Mouse (Mus musculus) kidney, postnatal 0 days (tissue): ENCODE measurements around the gene Uhrf1bp1. TPM values are rescaled to one million over a fixed set of nuclear protein-coding genes. Genes with fewer than 3 reads are reported as not detected.

ENCODE experiments used
- ATAC-seq: fragments of 200-750 bp; cut with Nextera tagmentation; replicated peaks from 2 replicates; pipeline ENCODE4 v1.8.0; 2017; ENCODE audit warnings: low read depth, moderate number of reproducible peaks, moderate TSS enrichment, moderate library complexity; ENCODE audit not compliant: low FRiP score
- DNase-seq: peaks from one replicate; pipeline ENCODE4 v3.0.0-alpha.2; 2016; ENCODE audit warnings: low spot score
- H3K27ac ChIP-seq: fragments of 300-500 bp; sonication (generic); 2 replicates; pipeline ENCODE4 v1.5.1; 2014; ENCODE audit warnings: mild to moderate bottlenecking
- H3K27me3 ChIP-seq: fragments of 300-500 bp; sonication (generic); 2 replicates; pipeline ENCODE4 v1.6.1; 2014; ENCODE audit warnings: low read length, mixed read lengths; ENCODE audit not compliant: insufficient read depth
- H3K36me3 ChIP-seq: fragments of 300-500 bp; sonication (generic); 2 replicates; pipeline ENCODE4 v1.6.1; 2014; ENCODE audit warnings: low read length, mixed read lengths; ENCODE audit not compliant: insufficient read depth
- H3K4me1 ChIP-seq: fragments of 300-500 bp; sonication (generic); replicated peaks from 2 replicates; pipeline ENCODE4 v1.6.1; 2014; ENCODE audit warnings: antibody characterized with exemption, low read length, mixed read lengths; ENCODE audit not compliant: insufficient read depth
- H3K4me2 ChIP-seq: fragments of 300-500 bp; sonication (generic); 2 replicates; pipeline ENCODE4 v1.6.1; 2014; ENCODE audit warnings: mild to moderate bottlenecking, low read length, moderate library complexity, mixed read lengths
- H3K4me3 ChIP-seq: fragments of 300-500 bp; sonication (generic); replicated peaks from 2 replicates; pipeline ENCODE4 v1.5.1; 2014; ENCODE audit warnings: low read depth, low read length
- H3K9ac ChIP-seq: fragments of 300-500 bp; sonication (generic); 2 replicates; pipeline ENCODE4 v1.6.1; 2014; ENCODE audit warnings: low read depth, low read length
- H3K9me3 ChIP-seq: fragments of 300-500 bp; sonication (generic); replicated peaks from 2 replicates; pipeline ENCODE4 v1.6.1; 2016; ENCODE audit warnings: low read length, inconsistent platforms, mixed read lengths
- CTCF ChIP-seq: IDR thresholded peaks from 2 replicates; pipeline ENCODE4 v1.5.1; 2016; ENCODE audit warnings: antibody characterized with exemption, low read depth, mild to moderate bottlenecking, moderate library complexity
- WGBS: fragments of 180-500 bp; shearing (Covaris S2); extraction: QIAGEN DNeasy Blood & Tissue Kit; methylation state at CpG from one replicate; pipeline ENCODE4 v1.1.7; 2014; 5-methylcytosine and 5-hydroxymethylcytosine counted together
- polyA plus RNA-seq: library from polyadenylated mRNA; unstranded; fragments of >200 nt; fragmentation: Nextera tagmentation; extraction: Ambion mirVana; gene quantifications from 2 replicates; pipeline ENCODE4 v1.2.1, GENCODE M21; 2015

Gene Uhrf1bp1
- polyA plus RNA-seq, 1 experiment from 2014 or later, result 3.4 TPM

DNA sequence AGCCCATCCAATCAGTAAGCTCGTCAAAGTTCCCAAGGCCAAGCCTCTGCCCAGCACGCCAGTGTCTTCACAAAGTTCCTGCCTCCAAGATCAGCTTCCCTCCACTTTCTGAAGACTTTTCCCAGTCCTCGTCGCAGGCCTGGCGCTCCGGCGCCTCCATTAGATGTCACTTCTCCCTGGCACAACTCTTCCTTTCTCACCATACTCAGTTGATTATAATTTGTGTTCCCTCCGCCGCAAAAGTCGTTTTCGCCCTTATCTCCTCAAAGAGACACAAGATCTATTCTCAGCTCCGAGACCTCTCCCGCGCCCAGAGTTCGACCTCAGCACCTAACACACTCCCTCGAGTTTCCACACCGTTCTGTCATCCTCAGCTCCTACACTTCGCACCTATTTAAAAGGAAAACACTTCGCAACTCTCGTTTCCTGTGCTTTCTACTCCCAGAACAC is 36.7 kb upstream of the Uhrf1bp1 start:
- under 1% methylated on average over 20 of the region's 20 CpGs for WGBS
- DNase-seq (peak; percentile 59), ATAC-seq (no peak)
- Histone ChIP-seq H3K27me3 (no peaks in the 10 kb centered on the region), H3K4me2 (peak overlapping the region; percentile 95), H3K9me3 (no peaks in the 10 kb centered on the region), H3K4me1 (peaks cover 20% of the 10 kb centered on the region), H3K27ac (peak overlapping the region; percentile 92), H3K4me3 (peak overlapping the region; percentile 97), H3K9ac (peak overlapping the region; percentile 93), H3K36me3 (no peaks in the 10 kb centered on the region)
- TF ChIP-seq CTCF, result no peak

DNA sequence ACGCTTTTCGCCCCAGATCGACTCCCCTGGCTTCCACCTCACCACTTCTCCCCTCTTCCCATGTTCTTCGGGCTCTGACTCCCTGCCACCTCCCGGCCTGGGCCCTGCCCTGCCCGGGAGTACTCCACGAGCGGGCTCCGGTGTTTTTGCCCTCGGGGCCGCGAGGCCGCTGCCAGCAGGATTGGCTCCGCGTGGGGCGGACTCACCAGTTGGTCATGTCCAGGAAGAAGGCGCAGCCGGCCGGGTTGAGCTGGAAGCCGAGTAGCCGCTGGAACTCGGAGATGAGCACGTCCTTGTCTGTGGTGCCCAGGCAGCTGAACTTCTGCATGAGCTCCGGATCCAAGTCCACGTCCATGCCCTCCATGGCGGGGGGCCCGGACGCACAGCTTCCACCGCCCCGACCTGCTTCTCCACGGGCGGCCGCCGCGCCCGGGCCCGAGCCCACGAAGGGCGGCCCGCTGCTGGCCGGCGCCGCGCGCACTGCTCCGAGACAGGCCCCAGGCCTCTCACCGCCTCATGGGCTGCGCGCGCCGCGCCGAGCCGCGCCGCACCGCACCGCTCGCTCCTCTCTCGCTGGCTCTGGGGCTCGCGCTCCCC is 36.2 kb upstream of the Uhrf1bp1 start:
- Histone ChIP-seq H3K9me3 (no peaks in the 10 kb centered on the region), H3K27ac (peak overlapping the region; percentile 92), H3K4me1 (peaks cover 20% of the 10 kb centered on the region), H3K36me3 (no peaks in the 10 kb centered on the region), H3K27me3 (no peaks in the 10 kb centered on the region), H3K9ac (peak overlapping the region; percentile 93), H3K4me2 (peak overlapping the region; percentile 95), H3K4me3 (peak overlapping the region; percentile 97)
- ATAC-seq (peak; percentile 89), DNase-seq (peak; percentile 50)
- no peak for TF ChIP-seq CTCF
- under 1% methylated on average over 57 of the region's 62 CpGs for WGBS

DNA sequence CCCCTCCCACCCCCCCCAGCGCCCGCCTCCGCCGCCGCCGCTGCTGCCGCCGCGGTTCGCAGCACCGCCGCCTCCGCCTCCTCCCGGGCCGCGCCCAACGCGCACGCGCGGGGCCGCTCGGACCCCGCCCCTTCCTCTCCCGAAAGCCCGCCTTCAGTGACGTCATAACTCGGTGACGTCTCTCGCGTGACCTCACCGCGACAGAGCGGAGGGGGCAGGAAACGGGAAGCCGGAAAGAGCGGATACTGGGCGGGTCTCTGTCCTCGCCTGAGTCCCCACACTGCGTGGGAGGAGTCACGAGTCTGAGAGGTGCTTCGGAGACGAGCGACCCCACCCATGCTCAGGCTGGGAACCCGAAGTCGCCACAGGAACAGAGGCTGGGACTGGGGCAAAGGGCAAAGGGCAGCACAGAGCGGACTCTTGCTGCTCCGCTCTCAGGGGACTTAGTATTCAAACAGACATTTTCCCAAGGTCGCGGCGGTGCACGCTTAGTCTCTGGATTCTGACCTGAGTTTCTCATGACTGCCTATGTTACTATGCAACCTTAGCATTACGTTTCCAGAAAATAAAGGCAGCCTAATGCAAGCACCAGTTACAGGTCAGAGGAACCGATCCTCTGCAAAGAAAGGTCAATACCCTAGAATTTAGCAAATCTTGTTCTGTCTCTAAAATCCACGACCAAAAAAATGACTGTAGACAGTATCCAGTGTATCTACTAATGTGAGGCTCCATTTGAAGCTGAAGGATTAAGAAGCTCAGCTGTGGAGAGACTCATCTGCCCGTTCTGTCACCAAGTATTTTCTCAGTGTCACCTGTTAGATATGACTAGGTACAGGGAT is 35.5 kb upstream of the Uhrf1bp1 start, which contains the start of gene D17Wsu92e:
D17Wsu92e (minus strand) TSS at position 81 of the 839 bp plus-strand sequence.
- H3K27me3 ChIP-seq, result no peaks in the 10 kb centered on the region
- DNase-seq (peak; percentile 98), ATAC-seq (peak; percentile 96)
- TF ChIP-seq CTCF, result no peak
- H3K4me2 ChIP-seq, result peak within 1 kb of the TSS; percentile 95
- peaks cover 20% of the 10 kb centered on the region for H3K4me1 ChIP-seq
- peak within 1 kb of the TSS; percentile 97 for H3K4me3 ChIP-seq
- WGBS, result 1% methylated on average over 47 of the region's 56 CpGs
- no peaks in the 10 kb centered on the region for H3K36me3 ChIP-seq
- peak within 1 kb of the TSS; percentile 92 for H3K27ac ChIP-seq
- no peaks in the 10 kb centered on the region for H3K9me3 ChIP-seq
- H3K9ac ChIP-seq, result peak within 1 kb of the TSS; percentile 93

DNA sequence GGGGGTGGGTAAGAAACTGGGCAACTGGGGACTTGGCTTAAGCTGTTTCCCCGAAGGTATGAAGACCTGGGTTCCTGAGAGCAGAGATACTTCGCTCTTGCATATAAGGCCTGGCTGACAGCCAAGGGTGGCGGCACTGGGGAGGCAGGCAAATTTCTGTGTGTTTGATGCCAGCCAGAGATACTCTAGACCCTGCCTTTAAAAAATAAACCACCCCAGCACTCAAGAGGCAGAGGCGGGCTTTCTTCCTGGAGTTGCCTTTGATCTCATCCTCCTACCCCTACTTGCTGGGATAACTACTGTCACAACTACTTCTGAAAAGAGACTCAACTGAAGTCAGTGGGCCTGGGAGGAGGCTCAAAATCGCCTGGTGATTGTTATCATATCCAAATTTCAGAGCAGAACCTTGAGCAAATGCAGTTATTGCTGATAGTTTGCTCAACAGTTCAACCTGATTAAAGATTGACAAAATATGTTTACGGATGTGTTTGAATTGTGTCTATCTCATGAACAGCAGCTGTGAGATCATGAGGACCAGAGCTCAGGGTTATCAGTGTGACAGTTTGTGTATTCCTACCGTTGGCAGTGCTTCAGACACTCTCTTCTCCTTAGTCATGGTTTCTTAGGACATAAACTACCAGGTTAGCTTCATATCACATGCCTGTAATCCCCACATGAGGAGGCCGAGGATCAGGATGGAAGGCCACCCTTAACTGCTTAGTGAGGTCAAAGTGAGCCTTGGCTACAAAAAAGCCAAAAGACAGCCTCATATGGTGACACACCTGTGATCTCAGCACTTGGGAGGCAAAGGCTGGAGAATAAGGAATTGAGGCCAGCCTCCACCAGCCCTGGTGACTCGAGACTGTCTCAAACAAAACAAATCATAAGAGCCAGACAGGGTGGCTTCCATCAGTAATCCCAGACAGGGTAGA is 34.6 kb upstream of the Uhrf1bp1 start:
- Histone ChIP-seq H3K9me3 (no peaks in the 10 kb centered on the region), H3K27ac (peak overlapping the region; percentile 79), H3K36me3 (no peaks in the 10 kb centered on the region), H3K4me2 (peak overlapping the region; percentile 69), H3K4me3 (peak overlapping the region; percentile 97), H3K9ac (peak overlapping the region; percentile 50; the same call in 1 of the 2 replicates), H3K4me1 (peaks cover 20% of the 10 kb centered on the region), H3K27me3 (no peaks in the 10 kb centered on the region)
- no peak for DNase-seq
- TF ChIP-seq CTCF, result no peak
- WGBS, result 57% methylated on average over 9 of the region's 9 CpGs
- ATAC-seq, result no peak

DNA sequence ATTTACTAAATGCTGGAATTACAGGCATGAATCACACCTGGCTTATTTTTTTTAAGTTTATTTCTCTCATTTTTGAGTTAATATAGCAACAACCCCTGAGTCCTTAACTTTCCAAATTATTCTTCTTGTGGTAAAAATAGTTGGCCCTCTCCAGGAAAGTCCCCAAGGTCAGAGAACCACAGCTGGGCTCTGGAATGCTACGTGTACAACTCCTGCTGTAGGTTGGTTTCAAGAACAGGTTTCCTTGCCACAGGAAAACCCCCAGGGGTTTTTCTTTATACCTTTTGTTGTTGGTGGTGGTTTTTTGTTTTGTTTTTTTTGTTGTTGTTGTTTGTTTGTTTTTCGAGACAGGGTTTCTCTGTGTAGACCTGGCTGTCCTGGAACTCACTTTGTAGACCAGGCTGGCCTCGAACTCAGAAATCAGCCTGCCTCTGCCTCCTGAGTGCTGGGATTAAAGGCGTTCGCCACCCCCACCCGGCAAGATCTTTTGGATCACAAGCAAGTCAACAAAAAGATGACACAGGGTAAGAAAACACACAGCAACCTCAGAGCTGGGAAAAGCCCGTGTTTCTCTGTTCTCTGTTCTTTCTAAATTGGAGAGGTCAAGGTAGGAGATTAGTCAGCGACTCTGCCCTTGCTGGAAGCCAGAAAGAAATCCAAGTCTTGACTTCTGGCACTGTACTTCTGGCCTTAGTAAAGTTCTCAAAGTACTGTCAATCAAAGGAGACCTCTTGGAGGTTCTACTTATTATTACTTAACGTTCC is 32.9 kb upstream of the Uhrf1bp1 start:
- DNase-seq (no peak), ATAC-seq (no peak)
- 80% methylated on average over 9 of the region's 9 CpGs for WGBS
- no peak overlapping the region for H3K4me3 ChIP-seq
- no peaks in the 10 kb centered on the region for H3K36me3 ChIP-seq
- H3K4me2 ChIP-seq, result no peak overlapping the region
- no peaks in the 10 kb centered on the region for H3K9me3 ChIP-seq
- H3K27me3 ChIP-seq, result no peaks in the 10 kb centered on the region
- TF ChIP-seq CTCF, result no peak
- no peak overlapping the region for H3K9ac ChIP-seq
- no peak overlapping the region for H3K27ac ChIP-seq
- peaks cover 14% of the 10 kb centered on the region for H3K4me1 ChIP-seq
